Mouse (Mus musculus) liver, adult (tissue): ENCODE measurements around the gene Cfap65.

Source experiments
- GATA4 ChIP-seq: IDR thresholded peaks from 2 replicates; pipeline ENCODE4 v1.6.1; 2014; ENCODE audit warnings: mild to moderate bottlenecking, low read length; ENCODE audit not compliant: insufficient replicate concordance

The Cfap65 gene

GRCm38 (mm10) chr1:74948784-74949665 lies 13.6 kb upstream of the Cfap65 start:
- TF ChIP-seq GATA4 = no peak

GRCm38 (mm10) chr1:74947986-74948670 lies 12.7 kb upstream of the Cfap65 start:
- TF ChIP-seq GATA4 = no peak

DNA sequence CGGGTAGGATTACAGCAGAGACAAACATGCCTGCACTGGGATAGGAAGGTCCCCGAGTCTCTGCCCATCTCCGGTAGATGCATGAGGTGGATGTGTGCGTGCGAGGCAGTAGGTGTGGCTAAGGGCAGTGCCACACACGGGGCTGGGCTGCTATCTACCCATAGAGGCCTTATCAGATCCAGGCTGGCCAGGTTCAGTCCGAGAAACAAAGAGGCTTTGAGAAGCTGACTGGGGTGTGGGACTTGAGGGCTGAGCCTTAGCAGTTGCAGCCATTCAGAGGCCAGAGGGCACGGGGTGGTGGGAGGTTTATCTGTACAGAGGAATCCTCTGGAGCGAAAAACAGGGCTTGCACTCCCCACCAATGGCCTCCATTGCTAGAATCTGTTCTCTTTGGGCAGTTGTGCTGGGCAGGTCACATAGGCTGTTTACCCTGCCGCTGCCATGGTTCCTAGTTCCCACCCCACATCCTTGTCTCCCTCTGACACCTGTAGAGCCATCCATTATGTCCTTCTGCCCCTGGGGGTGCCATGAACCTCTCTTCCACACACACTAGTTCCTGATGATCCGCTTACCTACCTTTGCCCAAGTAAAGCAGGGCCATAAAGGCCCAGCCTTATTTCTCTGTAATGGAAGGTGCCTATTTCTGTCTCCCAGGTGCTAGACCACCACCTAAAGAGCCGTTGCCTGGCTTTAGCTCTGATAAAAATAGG lies 6.4 kb upstream of the Cfap65 start:
- TF ChIP-seq GATA4 = no peak

- TF ChIP-seq GATA4 = no peak
Measured at GRCm38 (mm10) chr1:74939762-74940161, 4.4 kb upstream of the Cfap65 start.

DNA sequence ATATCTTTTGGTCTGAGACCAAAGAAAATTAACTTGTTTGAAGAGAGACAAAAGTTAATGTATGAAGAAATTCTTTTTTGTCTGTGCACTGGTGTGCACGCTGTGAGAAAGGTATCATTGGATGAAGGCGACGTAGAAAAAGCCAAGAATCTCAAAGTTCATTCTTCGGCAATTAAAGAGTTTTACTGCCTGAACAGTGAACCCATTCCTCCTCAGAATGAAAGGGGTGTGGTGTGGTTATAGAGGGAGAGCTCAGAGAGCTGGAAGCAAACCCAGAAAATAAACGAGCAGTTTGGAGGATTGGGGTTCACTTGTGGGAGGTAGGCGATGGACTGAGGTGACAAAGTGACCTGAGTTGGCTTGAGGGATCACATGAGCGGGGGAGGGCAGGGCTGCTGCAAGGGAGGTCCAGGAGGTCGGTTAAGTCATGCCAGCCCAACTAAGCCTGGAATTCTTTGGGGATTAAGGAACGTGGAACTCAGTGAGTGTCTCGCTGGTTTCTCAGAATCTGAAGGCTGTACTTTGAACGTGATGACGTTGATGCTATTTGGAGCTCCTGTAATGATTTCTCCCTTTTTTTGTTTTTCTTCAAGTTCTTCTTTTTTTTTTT lies 927 bp upstream of the Cfap65 start:
- no peak for TF ChIP-seq GATA4

GRCm38 (mm10) chr1:74927621-74928296 lies 7.6 kb downstream of the Cfap65 start:
- no peak for TF ChIP-seq GATA4

DNA sequence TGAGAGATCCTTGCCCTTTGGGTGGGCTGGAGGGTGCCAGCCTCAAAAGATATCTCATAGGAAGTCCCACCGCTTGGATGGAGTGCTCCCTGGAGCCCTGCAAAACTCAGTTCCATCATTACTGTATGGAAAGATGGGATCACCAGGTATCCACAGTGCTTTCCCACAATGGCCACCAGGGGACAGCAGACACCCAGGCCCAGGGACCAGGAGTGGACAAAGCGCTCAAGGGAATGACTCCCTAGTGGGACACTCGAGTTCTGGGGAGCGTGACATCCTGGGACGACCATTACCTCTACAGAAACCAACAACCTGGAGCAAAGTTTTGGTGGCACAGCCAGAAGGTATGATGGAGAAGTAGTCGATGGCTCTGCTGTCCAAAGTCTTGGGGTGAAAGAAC lies 8.7 kb downstream of the Cfap65 start:
- no peak for TF ChIP-seq GATA4

- TF ChIP-seq GATA4 = no peak
Measured at GRCm38 (mm10) chr1:74924464-74924863, 10.9 kb downstream of the Cfap65 start.

DNA sequence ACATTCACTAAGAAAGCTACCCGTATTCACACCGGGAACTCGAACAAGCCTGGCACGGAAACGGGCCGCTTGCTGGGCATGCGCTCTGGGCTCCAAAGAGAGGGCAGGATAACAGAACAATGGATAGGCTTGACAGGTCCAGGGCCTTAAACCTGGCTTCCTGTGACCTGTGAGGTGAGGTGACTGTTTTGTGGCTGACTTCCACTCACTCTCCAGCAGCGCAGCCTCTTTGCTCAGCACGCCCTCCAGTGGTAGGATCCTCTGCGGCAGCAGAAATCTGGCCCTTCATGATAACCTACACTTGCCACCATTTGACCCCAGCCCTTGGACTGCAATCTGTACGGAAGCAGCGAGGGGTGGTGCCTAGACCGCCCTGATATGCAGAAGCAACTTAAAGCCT lies 19.7 kb downstream of the Cfap65 start:
- TF ChIP-seq GATA4 = no peak

- no peak for TF ChIP-seq GATA4
Measured at GRCm38 (mm10) chr1:74902191-74902590, 33.2 kb downstream of the Cfap65 start.

GRCm38 (mm10) chr1:74901686-74902085 lies 33.7 kb downstream of the Cfap65 start:
- TF ChIP-seq GATA4 = no peak

DNA sequence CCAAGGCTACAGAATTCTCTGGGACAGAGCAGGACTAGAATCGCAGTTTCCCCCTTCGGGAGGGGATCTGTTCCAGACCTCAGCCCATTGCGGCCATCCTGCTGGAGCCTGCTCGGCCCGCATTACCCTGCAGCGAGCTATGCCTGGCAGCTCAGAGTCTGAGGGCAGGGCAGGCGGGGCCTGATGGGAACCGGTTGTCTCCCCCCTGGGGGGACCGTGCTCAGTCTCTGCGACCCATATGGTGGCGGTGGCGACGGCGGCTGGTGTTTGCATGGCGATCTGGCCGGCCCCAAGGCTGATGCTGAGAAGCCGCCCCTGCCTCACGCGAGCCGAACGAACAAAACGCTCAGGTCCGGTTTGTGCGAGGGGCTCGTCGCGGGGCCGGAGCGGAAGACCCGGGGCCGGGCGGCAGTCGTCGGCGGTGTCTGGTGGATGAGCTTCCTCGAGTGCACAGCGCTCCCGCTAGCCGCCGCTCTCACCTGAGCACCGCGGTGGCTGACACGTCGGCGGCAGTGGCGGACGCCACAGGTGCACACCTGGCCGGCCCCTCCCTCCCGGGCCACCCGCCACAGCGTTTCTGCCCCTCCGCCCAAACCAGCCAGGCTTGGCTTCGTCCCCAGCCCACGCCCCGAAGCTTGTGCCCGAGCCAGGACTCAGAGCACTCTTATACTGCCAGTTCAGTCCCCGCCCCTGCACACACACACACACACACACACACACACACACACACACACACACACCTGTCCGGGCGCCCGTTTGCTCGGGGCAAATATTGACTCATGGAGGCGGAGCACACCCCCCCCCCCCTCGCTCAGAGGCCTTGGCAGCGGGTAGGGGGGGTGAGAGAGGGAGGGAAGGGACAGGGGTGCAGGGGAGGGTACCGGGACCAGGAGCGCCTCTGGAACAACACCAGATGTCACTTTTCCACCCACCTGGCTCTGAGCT lies 34.8 kb downstream of the Cfap65 start:
- no peak for TF ChIP-seq GATA4

- TF ChIP-seq GATA4 = no peak
Measured at GRCm38 (mm10) chr1:74898656-74899431, 36.6 kb downstream of the Cfap65 start.

DNA sequence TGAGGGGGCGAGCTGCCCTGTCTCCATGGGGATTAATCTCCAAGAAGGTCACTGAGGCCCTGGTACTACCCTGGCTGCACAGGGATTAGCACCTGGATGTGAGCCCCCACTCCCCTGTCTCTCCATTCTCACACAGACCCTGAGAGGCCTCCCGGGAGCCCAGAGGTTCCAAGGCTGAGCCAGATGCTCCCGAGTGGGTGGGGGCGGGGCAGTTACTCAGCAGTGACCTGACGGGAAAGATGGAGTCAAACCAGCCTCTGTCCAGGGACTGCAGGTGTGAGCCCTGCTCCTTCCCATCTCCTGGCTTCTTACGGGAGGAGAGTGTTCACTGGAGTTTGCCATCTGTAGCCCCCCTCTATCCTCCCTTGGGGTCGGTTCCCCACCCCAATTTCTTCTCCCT lies 37.4 kb downstream of the Cfap65 start:
- TF ChIP-seq GATA4 = no peak
